Mouse (Mus musculus): ENCODE results near the gene A130010J15Rik. TPM values are rescaled to one million over a fixed set of nuclear protein-coding genes. Genes with fewer than 3 reads are reported as not detected.

Gene A130010J15Rik
- total RNA-seq, 2 experiments from 2014 or later, result 5.1 to 5.3 TPM

DNA sequence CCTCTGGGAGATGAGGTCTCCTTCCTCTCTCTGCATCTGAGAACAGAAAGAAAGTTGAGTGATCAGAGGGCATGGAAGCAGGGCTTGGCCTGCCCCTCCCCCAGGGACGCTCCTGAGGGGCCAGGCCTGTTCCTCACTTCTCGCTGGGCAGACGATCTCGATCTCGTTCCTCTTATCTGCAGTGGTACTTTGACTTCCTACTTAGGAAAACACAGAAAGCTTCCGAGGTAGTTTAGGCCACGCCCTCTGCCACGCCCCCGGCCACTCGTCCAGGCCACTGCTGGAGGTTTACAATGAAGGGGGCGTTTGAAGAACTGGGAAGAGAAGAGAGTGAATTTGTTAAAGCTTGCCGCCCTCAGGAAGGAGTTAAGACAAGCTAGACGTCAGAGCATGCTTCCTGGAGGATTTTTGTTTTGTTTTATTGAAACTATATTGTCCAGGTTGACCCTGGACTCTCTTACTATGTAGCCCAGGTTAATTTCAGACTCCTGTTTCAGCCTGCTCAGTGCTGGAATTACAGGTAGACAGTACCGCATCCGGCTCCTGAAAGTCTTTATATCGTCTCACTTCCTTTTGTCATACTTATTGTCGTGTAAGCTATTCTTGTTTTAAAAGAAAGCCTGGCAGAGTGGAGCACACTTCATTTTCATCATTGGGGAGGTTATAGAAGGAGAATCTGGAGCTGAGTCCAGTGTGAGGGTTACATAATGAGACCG, 7.4 kb upstream of the A130010J15Rik start:
- Histone ChIP-seq H3K4me3 (no peak overlapping the region), H3K27ac (no peak overlapping the region)
- no peak for TF ChIP-seq CTCF (conservative IDR thresholded peaks at IDR 0.05)
- no peak for DNase-seq (ENCODE audit: low spot score in 2 of 2)

DNA sequence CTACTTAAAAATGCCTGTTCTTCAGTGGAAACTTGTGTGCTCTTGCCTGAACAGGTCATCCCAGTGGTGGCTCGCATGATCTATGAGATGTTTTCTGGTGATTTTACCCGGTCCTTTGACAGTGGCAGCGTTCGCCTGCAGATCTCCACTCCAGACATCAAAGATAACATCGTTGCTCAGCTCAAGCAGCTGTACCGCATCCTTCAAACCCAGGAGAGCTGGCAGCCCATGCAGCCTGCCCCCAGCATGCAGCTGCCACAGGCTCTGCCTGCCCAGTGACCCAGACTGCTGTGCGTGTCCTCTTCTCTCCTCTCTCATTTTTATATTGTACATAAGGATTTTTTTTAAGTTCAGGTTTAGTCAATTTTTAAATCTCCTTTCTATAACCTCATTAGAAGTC, 1.4 kb downstream of the A130010J15Rik start:
- no peak for TF ChIP-seq CTCF (conservative IDR thresholded peaks at IDR 0.05)
- Histone ChIP-seq H3K4me3 (no peak overlapping the region), H3K27ac (no peak overlapping the region)
- no peak for DNase-seq (ENCODE audit: low spot score in 2 of 2)

DNA sequence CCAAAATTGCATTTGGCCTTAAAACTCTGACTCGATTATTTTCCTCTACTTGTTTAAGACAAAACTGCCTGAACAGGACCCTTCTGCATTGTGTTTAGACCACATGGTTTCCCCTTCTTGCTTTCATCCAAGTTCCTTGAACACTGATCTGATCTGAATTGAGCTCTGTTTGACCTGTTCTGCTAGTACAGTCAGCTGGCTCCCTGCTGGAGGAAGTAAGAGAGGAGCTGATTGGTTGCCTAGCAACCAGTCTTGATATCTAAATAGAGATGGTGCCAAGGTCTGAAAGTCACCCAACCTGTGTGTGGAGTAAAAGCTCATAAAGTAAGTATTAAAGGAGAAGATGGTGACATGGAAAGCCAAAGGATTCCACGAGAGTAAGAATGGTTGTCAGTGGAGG, 2.0 kb downstream of the A130010J15Rik start:
- no peak for TF ChIP-seq CTCF (conservative IDR thresholded peaks at IDR 0.05)

GRCm38 (mm10) chr1:193172991-193173809, 5.4 kb downstream of the A130010J15Rik start:
- peak overlapping the region; percentile 98 for H3K27ac ChIP-seq
- DNase-seq (ENCODE audit: low spot score in 2 of 2), result peak; percentile 95 to 97
- TF ChIP-seq CTCF (conservative IDR thresholded peaks at IDR 0.05), result no peak; the same call in 1 of the 2 replicates
- H3K4me3 ChIP-seq, result peak overlapping the region; percentile 76

More for the DNA sequence above, 2.0 kb downstream of the A130010J15Rik start:
- Histone ChIP-seq H3K27ac (no peak overlapping the region), H3K4me3 (no peak overlapping the region)
- no peak for DNase-seq (ENCODE audit: low spot score in 2 of 2)

DNA sequence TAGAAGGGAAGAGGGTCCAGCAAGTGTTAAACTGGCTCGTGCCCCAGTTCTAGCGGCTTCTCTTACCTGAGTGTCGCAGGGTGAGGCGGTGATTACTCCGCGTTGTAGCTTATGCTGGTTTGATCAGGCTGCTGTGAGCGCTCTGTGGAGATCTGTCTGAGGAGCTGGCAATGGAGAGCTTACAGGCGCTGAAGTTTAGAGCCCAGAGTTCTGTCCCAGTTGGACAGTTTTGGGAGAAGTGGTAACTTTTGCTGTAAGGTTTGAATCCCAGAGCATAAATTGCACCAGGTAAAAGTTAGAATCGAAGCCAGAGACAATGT, 5.9 kb downstream of the A130010J15Rik start:
- H3K4me3 ChIP-seq, result peak overlapping the region; percentile 76

GRCm38 (mm10) chr1:193174143-193174733, 6.4 kb downstream of the A130010J15Rik start:
- DNase-seq (ENCODE audit: low spot score in 2 of 2), result no peak
- Histone ChIP-seq H3K27ac (peak overlapping the region; percentile 98), H3K4me3 (peak overlapping the region; percentile 76)
- no peak for TF ChIP-seq CTCF (conservative IDR thresholded peaks at IDR 0.05)

More for the DNA sequence above, 5.9 kb downstream of the A130010J15Rik start:
- H3K27ac ChIP-seq, result peak overlapping the region; percentile 98
- TF ChIP-seq CTCF (conservative IDR thresholded peaks at IDR 0.05), result no peak
- no peak for DNase-seq (ENCODE audit: low spot score in 2 of 2)

- no peak for TF ChIP-seq CTCF (conservative IDR thresholded peaks at IDR 0.05)
- Histone ChIP-seq H3K27ac (no peak overlapping the region), H3K4me3 (no peak overlapping the region)
- no peak for DNase-seq (ENCODE audit: low spot score in 2 of 2)
Observed at GRCm38 (mm10) chr1:193181104-193181503, 13.3 kb downstream of the A130010J15Rik start.

GRCm38 (mm10) chr1:193188257-193188656, 20.4 kb downstream of the A130010J15Rik start:
- DNase-seq (ENCODE audit: low spot score in 2 of 2), result no peak
- Histone ChIP-seq H3K27ac (no peak overlapping the region), H3K4me3 (no peak overlapping the region)
- no peak for TF ChIP-seq CTCF (conservative IDR thresholded peaks at IDR 0.05)

DNA sequence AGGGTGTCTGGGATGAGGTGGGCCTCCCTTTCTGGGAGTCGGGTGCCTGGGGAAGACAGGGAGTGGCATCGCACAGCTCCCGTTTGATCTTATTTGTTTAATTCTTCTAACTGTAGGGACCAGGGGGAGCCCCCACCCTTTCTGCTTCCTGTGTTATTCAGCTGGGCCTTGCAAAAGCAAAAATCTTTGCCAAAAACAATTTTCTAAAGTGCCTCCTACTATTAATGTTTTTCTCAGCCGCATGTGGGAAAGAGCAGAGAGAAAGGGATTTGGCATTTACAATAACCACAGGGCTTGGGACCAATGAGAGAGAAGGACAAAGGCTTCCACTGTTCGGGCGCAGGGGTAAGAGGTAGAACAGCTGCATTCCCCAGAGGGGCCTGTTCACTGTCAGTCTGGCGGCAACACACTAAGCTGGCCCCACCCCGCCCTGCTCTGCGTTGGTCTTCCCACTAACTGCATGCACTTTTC, 21.3 kb downstream of the A130010J15Rik start:
- no peak overlapping the region for H3K4me3 ChIP-seq
- DNase-seq (ENCODE audit: low spot score in 2 of 2), result peak in 1 of 2 experiments; percentile 36
- H3K27ac ChIP-seq, result peak overlapping the region; percentile 82
- TF ChIP-seq CTCF (conservative IDR thresholded peaks at IDR 0.05), result no peak

DNA sequence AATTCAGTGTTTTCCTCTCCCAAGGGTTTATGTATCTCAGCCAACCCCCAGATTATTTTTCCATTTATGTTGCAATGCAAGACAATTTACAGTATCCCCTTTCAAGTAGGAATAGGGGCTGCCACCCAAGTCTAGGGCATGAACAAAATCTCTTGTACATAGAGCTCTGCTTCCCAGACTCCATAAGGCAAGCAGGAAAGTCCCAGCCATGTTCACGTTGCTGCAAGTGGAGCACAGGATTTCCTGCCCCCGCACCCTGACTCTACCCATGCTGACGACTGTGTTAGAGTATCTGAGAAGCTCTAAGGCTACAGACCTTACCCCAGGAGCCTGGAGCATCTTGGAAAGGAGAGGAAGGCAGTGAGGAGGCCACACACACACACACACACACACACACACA, 21.9 kb downstream of the A130010J15Rik start:
- Histone ChIP-seq H3K4me3 (no peak overlapping the region), H3K27ac (peak overlapping the region; percentile 82)
- no peak for DNase-seq (ENCODE audit: low spot score in 2 of 2)
- TF ChIP-seq CTCF (conservative IDR thresholded peaks at IDR 0.05), result no peak

DNA sequence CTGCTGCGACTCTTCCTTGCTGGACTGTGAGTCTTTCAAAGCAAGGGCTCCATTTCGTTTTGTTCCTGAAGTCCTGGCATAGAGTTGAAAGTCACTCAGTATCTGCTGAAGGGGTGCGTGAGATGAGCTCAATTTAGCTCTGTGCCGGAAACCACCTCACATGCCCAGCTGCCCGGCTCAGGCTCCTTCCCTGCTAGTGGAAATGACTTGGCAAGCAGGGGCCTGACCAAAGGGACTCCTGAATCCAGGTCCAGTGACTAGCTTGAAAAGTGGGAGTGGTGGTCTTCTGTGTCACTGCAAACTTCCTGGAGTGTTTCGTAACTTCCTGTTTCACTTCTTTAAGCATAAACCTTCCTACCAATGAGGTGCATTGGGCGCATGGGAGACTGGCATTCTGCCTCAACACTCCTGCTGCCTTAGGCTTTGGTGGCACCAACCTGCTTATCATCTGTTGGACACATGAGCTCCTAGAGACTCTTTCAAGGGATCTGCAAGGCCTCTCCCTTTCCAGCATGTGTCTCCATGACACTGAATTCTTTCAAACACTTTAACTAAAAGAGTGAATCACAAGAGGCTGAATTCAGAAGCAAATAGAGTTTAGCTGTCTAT, 23.9 kb downstream of the A130010J15Rik start:
- H3K27ac ChIP-seq, result peak overlapping the region; percentile 37; the same call in 1 of the 2 replicates
- H3K4me3 ChIP-seq, result no peak overlapping the region
- DNase-seq (ENCODE audit: low spot score in 2 of 2), result no peak
- no peak for TF ChIP-seq CTCF (conservative IDR thresholded peaks at IDR 0.05)

DNA sequence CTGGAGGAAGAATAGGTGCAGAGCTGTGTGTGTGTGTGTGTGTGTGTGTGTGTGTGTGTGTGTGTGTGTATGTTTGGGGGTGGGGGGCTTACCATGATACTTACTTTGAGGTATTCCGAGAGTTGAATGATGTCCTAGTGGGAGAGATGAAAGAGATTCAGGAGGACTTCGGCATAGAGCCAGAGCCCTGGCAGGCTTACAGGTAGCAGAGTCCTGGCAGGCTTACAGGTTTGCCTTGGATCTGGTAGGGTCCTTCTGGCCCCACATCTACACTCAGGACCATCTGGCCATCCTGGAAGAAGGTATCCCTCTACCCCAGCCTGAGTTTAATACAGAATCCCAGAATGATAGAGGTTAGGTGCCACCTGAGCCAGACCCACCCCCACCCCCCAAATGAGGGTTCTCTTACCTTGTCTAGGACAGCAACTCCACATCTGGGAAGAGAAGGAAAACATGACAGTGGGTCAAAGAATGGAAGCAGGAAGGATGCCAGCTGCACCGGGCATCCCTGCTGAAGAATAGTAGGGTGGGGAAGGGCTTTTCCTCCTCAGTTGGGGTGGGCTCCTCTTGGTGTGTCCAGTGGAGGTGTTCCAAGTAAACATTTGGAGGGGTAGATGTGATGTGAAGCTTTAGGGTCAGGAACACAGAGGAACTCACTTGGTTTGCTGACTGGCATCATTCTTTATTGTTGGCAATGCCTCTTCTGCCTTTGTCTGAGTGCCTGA, 26.7 kb downstream of the A130010J15Rik start:
- H3K27ac ChIP-seq, result no peak overlapping the region
- no peak overlapping the region for H3K4me3 ChIP-seq
- DNase-seq (ENCODE audit: low spot score in 2 of 2), result no peak
- TF ChIP-seq CTCF (conservative IDR thresholded peaks at IDR 0.05), result no peak

Data from layer of hippocampus, adult 2 months (tissue).